Mouse (Mus musculus): Measurements from ENCODE around the gene Fam124b. TPM values are rescaled to one million over a fixed set of nuclear protein-coding genes. Genes with fewer than 3 reads are reported as not detected.

The Fam124b gene
- polyA plus RNA-seq (2014; fragmentation: Nextera tagmentation; extraction: Ambion mirVana), result 1.1 and 1.7 TPM in 2 replicates

GRCm38 (mm10) chr1:80218268-80218667 is at the start of gene Fam124b:
Gene Fam124b (minus strand): TSS chr1:80218473.
- WGBS, result 70% methylated on average over 6 of the region's 6 CpGs
- no peaks in the 10 kb centered on the region for H3K9me3 ChIP-seq (ENCODE audit: control insufficient read depth, low read depth, low read length)
- H3K4me3 ChIP-seq (ENCODE audit: low read depth, low read length), result no peak within 1 kb of the TSS
- H3K36me3 ChIP-seq (ENCODE audit: control insufficient read depth, insufficient read depth, low read length), result no peaks in the 10 kb centered on the region
- H3K4me2 ChIP-seq (replicated peaks; ENCODE audit: low read depth, low read length), result no peak within 1 kb of the TSS
- H3K4me1 ChIP-seq (ENCODE audit: control insufficient read depth, insufficient read depth, low read length), result 0 out of 2 replicates have a peak, but pooled peaks cover 4% of the 10 kb centered on the region
- no peak within 1 kb of the TSS for H3K27ac ChIP-seq (ENCODE audit: low read length)
- H3K9ac ChIP-seq (replicated peaks; ENCODE audit: low read depth, low read length), result no peak within 1 kb of the TSS
- H3K27me3 ChIP-seq (ENCODE audit: control insufficient read depth, insufficient read depth, low read length), result no peaks in the 10 kb centered on the region
- ATAC-seq (ENCODE audit: insufficient number of reproducible peaks, insufficient read depth, low FRiP score, low read depth), result 0 out of 2 replicates have a peak, but pooled peaks have one; percentile 20

GRCm38 (mm10) chr1:80260443-80260842 is 42.2 kb upstream of the Fam124b start:
- no peak overlapping the region for H3K9ac ChIP-seq (replicated peaks; ENCODE audit: low read depth, low read length)
- ATAC-seq (ENCODE audit: insufficient number of reproducible peaks, insufficient read depth, low FRiP score, low read depth), result no peak
- H3K9me3 ChIP-seq (ENCODE audit: control insufficient read depth, low read depth, low read length), result no peaks in the 10 kb centered on the region
- H3K27ac ChIP-seq (ENCODE audit: low read length), result no peak overlapping the region
- no peak overlapping the region for H3K4me3 ChIP-seq (ENCODE audit: low read depth, low read length)
- no peaks in the 10 kb centered on the region for H3K4me1 ChIP-seq (ENCODE audit: control insufficient read depth, insufficient read depth, low read length)
- H3K4me2 ChIP-seq (replicated peaks; ENCODE audit: low read depth, low read length), result no peak overlapping the region
- no peaks in the 10 kb centered on the region; the same call in 1 of the 2 replicates for H3K36me3 ChIP-seq (ENCODE audit: control insufficient read depth, insufficient read depth, low read length)
- H3K27me3 ChIP-seq (ENCODE audit: control insufficient read depth, insufficient read depth, low read length), result no peaks in the 10 kb centered on the region
- 76% methylated on average over 1 of the region's 1 CpGs for WGBS

DNA sequence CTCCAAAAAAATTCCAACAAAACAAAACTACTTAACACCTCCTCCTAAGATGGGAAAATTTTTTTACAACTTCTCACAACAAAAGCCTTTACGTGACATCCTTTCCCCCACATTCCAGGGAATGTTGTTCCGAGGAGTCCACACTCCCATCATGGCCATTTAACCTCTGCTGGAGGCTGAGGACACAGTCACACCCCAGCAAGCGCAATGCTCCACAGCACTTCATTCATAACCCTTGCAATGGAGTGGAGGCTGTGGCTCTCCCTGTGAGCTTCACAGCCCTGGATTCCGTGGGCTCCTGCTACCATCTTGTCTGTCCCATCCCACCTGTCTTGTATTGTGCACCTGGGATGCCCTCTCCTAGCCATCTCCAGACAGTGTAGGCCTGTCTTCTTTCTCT is 40.4 kb upstream of the Fam124b start:
- H3K9ac ChIP-seq (replicated peaks; ENCODE audit: low read depth, low read length), result no peak overlapping the region
- no peak overlapping the region for H3K27ac ChIP-seq (ENCODE audit: low read length)
- no peaks in the 10 kb centered on the region for H3K9me3 ChIP-seq (ENCODE audit: control insufficient read depth, low read depth, low read length)
- no peak overlapping the region for H3K4me3 ChIP-seq (ENCODE audit: low read depth, low read length)
- WGBS, result 69% methylated on average over 4 of the region's 4 CpGs
- ATAC-seq (ENCODE audit: insufficient number of reproducible peaks, insufficient read depth, low FRiP score, low read depth), result no peak
- H3K36me3 ChIP-seq (ENCODE audit: control insufficient read depth, insufficient read depth, low read length), result no peaks in the 10 kb centered on the region
- H3K4me1 ChIP-seq (ENCODE audit: control insufficient read depth, insufficient read depth, low read length), result no peaks in the 10 kb centered on the region
- no peak overlapping the region for H3K4me2 ChIP-seq (replicated peaks; ENCODE audit: low read depth, low read length)
- no peaks in the 10 kb centered on the region for H3K27me3 ChIP-seq (ENCODE audit: control insufficient read depth, insufficient read depth, low read length)

- no peaks in the 10 kb centered on the region for H3K9me3 ChIP-seq (ENCODE audit: control insufficient read depth, low read depth, low read length)
- no peak overlapping the region for H3K27ac ChIP-seq (ENCODE audit: low read length)
- H3K27me3 ChIP-seq (ENCODE audit: control insufficient read depth, insufficient read depth, low read length), result no peaks in the 10 kb centered on the region
- H3K4me3 ChIP-seq (ENCODE audit: low read depth, low read length), result no peak overlapping the region
- H3K4me1 ChIP-seq (ENCODE audit: control insufficient read depth, insufficient read depth, low read length), result no peaks in the 10 kb centered on the region
- ATAC-seq (ENCODE audit: insufficient number of reproducible peaks, insufficient read depth, low FRiP score, low read depth), result no peak
- H3K9ac ChIP-seq (replicated peaks; ENCODE audit: low read depth, low read length), result no peak overlapping the region
- H3K36me3 ChIP-seq (ENCODE audit: control insufficient read depth, insufficient read depth, low read length), result no peaks in the 10 kb centered on the region
- H3K4me2 ChIP-seq (replicated peaks; ENCODE audit: low read depth, low read length), result no peak overlapping the region
Observed at GRCm38 (mm10) chr1:80253309-80253708, 35.0 kb upstream of the Fam124b start.

DNA sequence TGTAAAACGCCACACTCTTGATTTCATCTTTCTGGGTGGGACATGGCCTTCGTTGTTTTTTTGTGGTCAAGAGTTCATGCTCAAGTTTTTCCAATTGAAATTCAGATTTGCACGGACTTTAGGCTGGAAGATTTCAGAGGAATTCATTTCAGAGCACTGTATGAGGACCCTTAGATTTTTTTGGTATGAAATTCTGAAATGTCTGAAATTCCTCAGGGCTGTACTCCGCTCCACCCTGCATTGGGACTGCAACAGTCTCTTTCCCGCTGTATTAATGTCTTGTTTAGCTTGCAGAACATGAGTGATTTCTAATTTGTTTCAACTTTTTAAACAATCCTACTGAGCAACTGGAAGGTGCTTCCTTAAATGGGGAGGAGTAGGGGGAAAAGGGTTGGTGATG is 32.0 kb upstream of the Fam124b start:
- Histone ChIP-seq H3K4me1 (ENCODE audit: control insufficient read depth, insufficient read depth, low read length) (no peaks in the 10 kb centered on the region), H3K27ac (ENCODE audit: low read length) (no peak overlapping the region), H3K36me3 (ENCODE audit: control insufficient read depth, insufficient read depth, low read length) (no peaks in the 10 kb centered on the region), H3K4me3 (ENCODE audit: low read depth, low read length) (no peak overlapping the region), H3K27me3 (ENCODE audit: control insufficient read depth, insufficient read depth, low read length) (no peaks in the 10 kb centered on the region), H3K9me3 (ENCODE audit: control insufficient read depth, low read depth, low read length) (no peaks in the 10 kb centered on the region), H3K4me2 (replicated peaks; ENCODE audit: low read depth, low read length) (no peak overlapping the region), H3K9ac (replicated peaks; ENCODE audit: low read depth, low read length) (no peak overlapping the region)
- ATAC-seq (ENCODE audit: insufficient number of reproducible peaks, insufficient read depth, low FRiP score, low read depth), result no peak
- 53% methylated on average over 5 of the region's 5 CpGs for WGBS

- Histone ChIP-seq H3K9ac (replicated peaks; ENCODE audit: low read depth, low read length) (no peak overlapping the region), H3K36me3 (ENCODE audit: control insufficient read depth, insufficient read depth, low read length) (no peaks in the 10 kb centered on the region), H3K9me3 (ENCODE audit: control insufficient read depth, low read depth, low read length) (no peaks in the 10 kb centered on the region), H3K4me1 (ENCODE audit: control insufficient read depth, insufficient read depth, low read length) (no peaks in the 10 kb centered on the region), H3K27ac (ENCODE audit: low read length) (no peak overlapping the region), H3K27me3 (ENCODE audit: control insufficient read depth, insufficient read depth, low read length) (no peaks in the 10 kb centered on the region), H3K4me3 (ENCODE audit: low read depth, low read length) (no peak overlapping the region), H3K4me2 (replicated peaks; ENCODE audit: low read depth, low read length) (no peak overlapping the region)
- no peak for ATAC-seq (ENCODE audit: insufficient number of reproducible peaks, insufficient read depth, low FRiP score, low read depth)
Observed at GRCm38 (mm10) chr1:80247131-80247530, 28.9 kb upstream of the Fam124b start.

DNA sequence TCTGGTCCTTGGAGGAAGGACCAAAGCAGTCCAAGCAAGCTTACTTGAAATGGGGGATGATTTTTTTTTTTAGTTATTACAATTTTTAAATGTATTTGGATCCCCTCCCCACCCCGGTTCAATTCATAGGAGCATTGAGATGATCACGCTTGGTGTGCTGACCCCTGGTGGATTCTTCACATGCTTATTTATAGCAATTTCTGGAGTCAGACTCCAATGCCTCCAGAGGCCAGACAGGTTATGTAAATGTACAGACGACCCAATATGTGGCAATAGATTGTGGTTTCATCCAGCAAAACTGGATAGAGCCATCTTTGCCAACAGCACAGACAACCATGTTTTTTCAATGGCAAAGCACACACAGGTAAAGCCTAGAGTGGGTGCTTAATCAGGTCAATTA is 25.9 kb upstream of the Fam124b start:
- no peaks in the 10 kb centered on the region for H3K36me3 ChIP-seq (ENCODE audit: control insufficient read depth, insufficient read depth, low read length)
- H3K4me1 ChIP-seq (ENCODE audit: control insufficient read depth, insufficient read depth, low read length), result no peaks in the 10 kb centered on the region
- no peak overlapping the region for H3K4me2 ChIP-seq (replicated peaks; ENCODE audit: low read depth, low read length)
- ATAC-seq (ENCODE audit: insufficient number of reproducible peaks, insufficient read depth, low FRiP score, low read depth), result no peak
- WGBS, result 59% methylated on average over 3 of the region's 3 CpGs
- H3K4me3 ChIP-seq (ENCODE audit: low read depth, low read length), result no peak overlapping the region
- H3K27ac ChIP-seq (ENCODE audit: low read length), result no peak overlapping the region
- H3K9ac ChIP-seq (replicated peaks; ENCODE audit: low read depth, low read length), result no peak overlapping the region
- no peaks in the 10 kb centered on the region for H3K9me3 ChIP-seq (ENCODE audit: control insufficient read depth, low read depth, low read length)
- H3K27me3 ChIP-seq (ENCODE audit: control insufficient read depth, insufficient read depth, low read length), result no peaks in the 10 kb centered on the region

GRCm38 (mm10) chr1:80241579-80241978 is 23.3 kb upstream of the Fam124b start:
- H3K27ac ChIP-seq (ENCODE audit: low read length), result no peak overlapping the region
- H3K9ac ChIP-seq (replicated peaks; ENCODE audit: low read depth, low read length), result no peak overlapping the region
- H3K4me3 ChIP-seq (ENCODE audit: low read depth, low read length), result no peak overlapping the region
- no peaks in the 10 kb centered on the region for H3K9me3 ChIP-seq (ENCODE audit: control insufficient read depth, low read depth, low read length)
- 90% methylated on average over 6 of the region's 6 CpGs for WGBS
- H3K4me1 ChIP-seq (ENCODE audit: control insufficient read depth, insufficient read depth, low read length), result no peaks in the 10 kb centered on the region
- H3K27me3 ChIP-seq (ENCODE audit: control insufficient read depth, insufficient read depth, low read length), result no peaks in the 10 kb centered on the region
- no peak overlapping the region for H3K4me2 ChIP-seq (replicated peaks; ENCODE audit: low read depth, low read length)
- ATAC-seq (ENCODE audit: insufficient number of reproducible peaks, insufficient read depth, low FRiP score, low read depth), result no peak
- no peaks in the 10 kb centered on the region for H3K36me3 ChIP-seq (ENCODE audit: control insufficient read depth, insufficient read depth, low read length)

GRCm38 (mm10) chr1:80240017-80240660 is 21.9 kb upstream of the Fam124b start:
- Histone ChIP-seq H3K4me3 (ENCODE audit: low read depth, low read length) (no peak overlapping the region), H3K9ac (replicated peaks; ENCODE audit: low read depth, low read length) (no peak overlapping the region), H3K36me3 (ENCODE audit: control insufficient read depth, insufficient read depth, low read length) (no peaks in the 10 kb centered on the region), H3K9me3 (ENCODE audit: control insufficient read depth, low read depth, low read length) (no peaks in the 10 kb centered on the region), H3K27me3 (ENCODE audit: control insufficient read depth, insufficient read depth, low read length) (no peaks in the 10 kb centered on the region), H3K27ac (ENCODE audit: low read length) (no peak overlapping the region), H3K4me1 (ENCODE audit: control insufficient read depth, insufficient read depth, low read length) (no peaks in the 10 kb centered on the region), H3K4me2 (replicated peaks; ENCODE audit: low read depth, low read length) (no peak overlapping the region)
- 42% methylated on average over 12 of the region's 12 CpGs for WGBS
- ATAC-seq (ENCODE audit: insufficient number of reproducible peaks, insufficient read depth, low FRiP score, low read depth), result no peak
